Mouse (Mus musculus) olfactory bulb, adult 2 months (tissue): ENCODE measurements around the gene Tppp3.

Source experiments
- CTCF ChIP-seq: fragments of 200-500 bp; IDR thresholded peaks from 2 replicates; pipeline ENCODE4 v1.5.1; 2012; ENCODE audit warnings: low read depth, mild to moderate bottlenecking, low read length, moderate library complexity; ENCODE audit not compliant: insufficient read depth
- POLR2A ChIP-seq: fragments of 200-500 bp; IDR thresholded peaks from 2 replicates; pipeline ENCODE4 v1.6.1; 2012; ENCODE audit warnings: mild to moderate bottlenecking, low read depth, low read length, moderate library complexity; ENCODE audit not compliant: insufficient read depth

DNA sequence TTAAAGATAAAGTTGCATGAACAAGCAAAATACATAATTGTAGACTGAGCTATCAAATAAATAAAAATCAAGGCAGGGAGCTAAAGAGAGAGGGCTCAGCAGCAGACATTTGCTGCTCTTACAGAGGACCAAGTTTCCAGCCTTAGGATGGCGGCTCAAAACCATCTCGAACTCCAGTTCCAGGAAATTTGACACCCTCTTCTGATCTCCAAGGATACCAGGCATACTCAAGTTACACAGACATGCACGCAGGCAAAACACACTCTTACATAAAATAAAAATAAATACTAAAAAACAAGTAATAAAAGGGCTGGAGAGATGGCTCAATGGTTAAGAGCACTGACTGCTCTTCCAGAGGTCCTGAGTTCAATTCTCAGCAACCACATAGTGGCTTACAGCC lies 22.2 kb upstream of the Tppp3 start:
- TF ChIP-seq CTCF (no peak), POLR2A (no peak)
